Mouse (Mus musculus) limb, embryonic 11.5 days (tissue): ENCODE results near the gene Fcor. TPM values are rescaled to one million over a fixed set of nuclear protein-coding genes. Genes with fewer than 3 reads are reported as not detected.

Source experiments
- ATAC-seq: fragments of 200-750 bp; cut with Nextera tagmentation; 2 replicates; pipeline ENCODE4 v1.8.0; 2017; ENCODE audit warnings: low read depth; ENCODE audit not compliant: insufficient number of reproducible peaks, low FRiP score, low TSS enrichment
- DNase-seq: peaks from one replicate; pipeline ENCODE4 v3.0.0-alpha.2; 2015; ENCODE audit warnings: low spot score
- H3K27ac ChIP-seq: fragments of 300-500 bp; sonication (generic); replicated peaks from 2 replicates; pipeline ENCODE4 v1.5.1; 2014; ENCODE audit warnings: low read depth, mild to moderate bottlenecking, low read length
- H3K27me3 ChIP-seq: fragments of 300-500 bp; sonication (generic); 2 replicates; pipeline ENCODE4 v1.6.1; 2014; ENCODE audit warnings: mild to moderate bottlenecking, low read length, mixed read lengths; ENCODE audit not compliant: control insufficient read depth, insufficient read depth
- H3K36me3 ChIP-seq: fragments of 300-500 bp; sonication (generic); 2 replicates; pipeline ENCODE4 v1.6.1; 2014; ENCODE audit warnings: mild to moderate bottlenecking, low read length, moderate library complexity, mixed read lengths; ENCODE audit not compliant: control insufficient read depth, insufficient read depth
- H3K4me1 ChIP-seq: fragments of 300-500 bp; sonication (generic); 2 replicates; pipeline ENCODE4 v1.6.1; 2014; ENCODE audit warnings: low read length, mixed read lengths; ENCODE audit not compliant: control insufficient read depth, insufficient read depth
- H3K4me2 ChIP-seq: fragments of 300-500 bp; sonication (generic); 2 replicates; pipeline ENCODE4 v1.6.1; 2014; ENCODE audit warnings: low read depth, mild to moderate bottlenecking, moderate library complexity; ENCODE audit not compliant: severe bottlenecking
- H3K4me3 ChIP-seq: fragments of 300-500 bp; sonication (generic); 2 replicates; pipeline ENCODE4 v1.5.1; 2014; ENCODE audit warnings: low read depth, low read length
- H3K9ac ChIP-seq: fragments of 300-500 bp; sonication (generic); 2 replicates; pipeline ENCODE4 v1.6.1; 2014; ENCODE audit warnings: mild to moderate bottlenecking, low read length
- H3K9me3 ChIP-seq: fragments of 300-500 bp; sonication (generic); 2 replicates; pipeline ENCODE4 v1.6.1; 2016; ENCODE audit warnings: low read length; ENCODE audit not compliant: control insufficient read depth
- WGBS: fragments of 180-500 bp; shearing (Covaris S2); extraction: QIAGEN DNeasy Blood & Tissue Kit; methylation state at CpG from one replicate; pipeline ENCODE4 v1.1.7; 2014; 5-methylcytosine and 5-hydroxymethylcytosine counted together
- polyA plus RNA-seq: library from polyadenylated mRNA; unstranded; fragments of >200 nt; fragmentation: Nextera tagmentation; extraction: Ambion mirVana; gene quantifications from 2 replicates; pipeline ENCODE4 v1.2.1, GENCODE M21; 2014

Fcor gene
- polyA plus RNA-seq, 1 experiment from 2014 or later, result 14.1 TPM

- no peaks in the 10 kb centered on the region for H3K36me3 ChIP-seq
- no peak overlapping the region for H3K4me3 ChIP-seq
- no peaks in the 10 kb centered on the region for H3K4me1 ChIP-seq
- no peaks in the 10 kb centered on the region for H3K9me3 ChIP-seq
- no peak overlapping the region for H3K9ac ChIP-seq
- H3K27me3 ChIP-seq, result no peaks in the 10 kb centered on the region
- WGBS, result 94% methylated on average over 1 of the region's 1 CpGs
- DNase-seq (no peak), ATAC-seq (no peak; the same call in 1 of the 2 replicates)
- no peak overlapping the region for H3K4me2 ChIP-seq
- no peak overlapping the region for H3K27ac ChIP-seq
Observed at GRCm38 (mm10) chr8:3701491-3701890, 29.3 kb upstream of the Fcor start.

- DNase-seq, result no peak
- WGBS, result 78% methylated on average over 3 of the region's 3 CpGs
Observed at GRCm38 (mm10) chr8:3694121-3694520, 22.0 kb upstream of the Fcor start, which contains the start of gene Fcer2a. Gene Fcer2a (minus strand): TSS chr8:3694175.

GRCm38 (mm10) chr8:3690774-3691173 lies 18.6 kb upstream of the Fcor start:
- no peak for DNase-seq
- Histone ChIP-seq H3K9me3 (0 out of 2 replicates have a peak, but pooled peaks cover 3% of the 10 kb centered on the region), H3K4me2 (no peak overlapping the region), H3K4me3 (no peak overlapping the region), H3K27me3 (no peaks in the 10 kb centered on the region), H3K9ac (no peak overlapping the region), H3K4me1 (no peaks in the 10 kb centered on the region), H3K27ac (no peak overlapping the region), H3K36me3 (no peaks in the 10 kb centered on the region)
- 85% methylated on average over 3 of the region's 3 CpGs for WGBS
- ATAC-seq, result no peak

More at GRCm38 (mm10) chr8:3694121-3694520, 22.0 kb upstream of the Fcor start, which contains the start of gene Fcer2a:
- Histone ChIP-seq H3K4me1 (no peaks in the 10 kb centered on the region), H3K27me3 (no peaks in the 10 kb centered on the region), H3K9me3 (no peaks in the 10 kb centered on the region), H3K27ac (no peak within 1 kb of the TSS), H3K4me3 (no peak within 1 kb of the TSS), H3K9ac (no peak within 1 kb of the TSS), H3K36me3 (no peaks in the 10 kb centered on the region), H3K4me2 (no peak within 1 kb of the TSS)
- ATAC-seq, result no peak

- 76% methylated on average over 6 of the region's 6 CpGs for WGBS
- Histone ChIP-seq H3K27ac (no peak overlapping the region), H3K27me3 (no peaks in the 10 kb centered on the region), H3K4me2 (no peak overlapping the region), H3K36me3 (no peaks in the 10 kb centered on the region), H3K9ac (no peak overlapping the region), H3K4me1 (no peaks in the 10 kb centered on the region), H3K9me3 (peaks cover 3% of the 10 kb centered on the region; the same call in 1 of the 2 replicates), H3K4me3 (no peak overlapping the region)
- ATAC-seq (no peak), DNase-seq (no peak)
Observed at GRCm38 (mm10) chr8:3687537-3687936, 15.4 kb upstream of the Fcor start.

GRCm38 (mm10) chr8:3685422-3685821 lies 13.3 kb upstream of the Fcor start:
- Histone ChIP-seq H3K27ac (no peak overlapping the region), H3K4me3 (no peak overlapping the region), H3K4me1 (no peaks in the 10 kb centered on the region), H3K27me3 (no peaks in the 10 kb centered on the region), H3K36me3 (no peaks in the 10 kb centered on the region; the same call in 1 of the 2 replicates), H3K4me2 (no peak overlapping the region), H3K9me3 (peaks cover 3% of the 10 kb centered on the region; the same call in 1 of the 2 replicates), H3K9ac (no peak overlapping the region)
- 65% methylated on average over 5 of the region's 5 CpGs for WGBS
- DNase-seq, result no peak
- ATAC-seq, result no peak

GRCm38 (mm10) chr8:3684530-3684929 lies 12.4 kb upstream of the Fcor start:
- H3K9ac ChIP-seq, result no peak overlapping the region
- H3K27me3 ChIP-seq, result no peaks in the 10 kb centered on the region
- no peaks in the 10 kb centered on the region for H3K4me1 ChIP-seq
- H3K36me3 ChIP-seq, result peaks cover 6% of the 10 kb centered on the region
- H3K9me3 ChIP-seq, result peaks cover 3% of the 10 kb centered on the region; the same call in 1 of the 2 replicates
- no peak overlapping the region for H3K27ac ChIP-seq
- DNase-seq, result no peak
- no peak overlapping the region for H3K4me2 ChIP-seq
- ATAC-seq, result 0 out of 2 replicates have a peak, but pooled peaks have one; percentile 33
- no peak overlapping the region for H3K4me3 ChIP-seq

- no peaks in the 10 kb centered on the region for H3K27me3 ChIP-seq
- H3K9ac ChIP-seq, result no peak overlapping the region
- peaks cover 3% of the 10 kb centered on the region; the same call in 1 of the 2 replicates for H3K9me3 ChIP-seq
- DNase-seq (no peak), ATAC-seq (no peak)
- 81% methylated on average over 6 of the region's 6 CpGs for WGBS
- H3K4me3 ChIP-seq, result no peak overlapping the region
- no peak overlapping the region for H3K4me2 ChIP-seq
- H3K4me1 ChIP-seq, result no peaks in the 10 kb centered on the region
- H3K36me3 ChIP-seq, result peaks cover 13% of the 10 kb centered on the region
- no peak overlapping the region for H3K27ac ChIP-seq
Observed at GRCm38 (mm10) chr8:3683408-3684176, 11.4 kb upstream of the Fcor start.

GRCm38 (mm10) chr8:3682435-3682834 lies 10.3 kb upstream of the Fcor start:
- H3K36me3 ChIP-seq, result peaks cover 13% of the 10 kb centered on the region
- 0 out of 2 replicates have a peak, but pooled peaks cover 3% of the 10 kb centered on the region for H3K4me1 ChIP-seq
- peaks cover 3% of the 10 kb centered on the region; the same call in 1 of the 2 replicates for H3K9me3 ChIP-seq
- no peak overlapping the region for H3K9ac ChIP-seq
- WGBS, result 86% methylated on average over 5 of the region's 5 CpGs
- no peak for DNase-seq
- no peak for ATAC-seq
- H3K4me3 ChIP-seq, result no peak overlapping the region
- no peaks in the 10 kb centered on the region for H3K27me3 ChIP-seq
- H3K4me2 ChIP-seq, result no peak overlapping the region
- H3K27ac ChIP-seq, result no peak overlapping the region
